Mouse (Mus musculus) hindbrain, postnatal 0 days (tissue): ENCODE results near the gene Psmd12. TPM values are rescaled to one million over a fixed set of nuclear protein-coding genes. Genes with fewer than 3 reads are reported as not detected.
A peak's percentile ranks its signal among the peaks of the same experiment; 100 is the strongest.

Experiments
- ATAC-seq: fragments of 200-750 bp; cut with Nextera tagmentation; 2 replicates; pipeline ENCODE4 v1.8.0; 2017; ENCODE audit warnings: mild to moderate bottlenecking, moderate TSS enrichment, moderate library complexity
- DNase-seq: peaks from one replicate; pipeline ENCODE4 v3.0.0-alpha.2; 2015; ENCODE audit warnings: low spot score
- H3K27ac ChIP-seq: fragments of 300-500 bp; sonication (generic); 2 replicates; pipeline ENCODE4 v1.5.1; 2014; ENCODE audit warnings: mild to moderate bottlenecking
- H3K27me3 ChIP-seq: fragments of 300-500 bp; sonication (generic); 2 replicates; pipeline ENCODE4 v1.6.1; 2014; ENCODE audit warnings: low read length, mixed read lengths; ENCODE audit not compliant: insufficient read depth
- H3K36me3 ChIP-seq: fragments of 300-500 bp; sonication (generic); 2 replicates; pipeline ENCODE4 v1.6.1; 2014; ENCODE audit warnings: low read length, mixed read lengths; ENCODE audit not compliant: insufficient read depth
- H3K4me1 ChIP-seq: fragments of 300-500 bp; sonication (generic); 2 replicates; pipeline ENCODE4 v1.6.1; 2014; ENCODE audit warnings: antibody characterized with exemption, low read length, mixed read lengths; ENCODE audit not compliant: insufficient read depth
- H3K4me2 ChIP-seq: fragments of 300-500 bp; sonication (generic); 2 replicates; pipeline ENCODE4 v1.6.1; 2014; ENCODE audit warnings: low read depth, mild to moderate bottlenecking, low read length, moderate library complexity, mixed read lengths
- H3K4me3 ChIP-seq: fragments of 300-500 bp; sonication (generic); 2 replicates; pipeline ENCODE4 v1.5.1; 2014; ENCODE audit warnings: low read length
- H3K9ac ChIP-seq: fragments of 300-500 bp; sonication (generic); replicated peaks from 2 replicates; pipeline ENCODE4 v1.6.1; 2014; ENCODE audit warnings: mild to moderate bottlenecking, low read length, moderate library complexity, mixed read lengths
- H3K9me3 ChIP-seq: fragments of 300-500 bp; sonication (generic); 2 replicates; pipeline ENCODE4 v1.6.1; 2016; ENCODE audit warnings: low read length, mixed read lengths
- CTCF ChIP-seq: IDR thresholded peaks from 2 replicates; pipeline ENCODE4 v1.5.1; 2016; ENCODE audit warnings: antibody characterized with exemption, control low read depth, low read depth
- WGBS: fragments of 180-500 bp; shearing (Covaris S2); extraction: QIAGEN DNeasy Blood & Tissue Kit; methylation state at CpG from one replicate; pipeline ENCODE4 v1.1.7; 2014; 5-methylcytosine and 5-hydroxymethylcytosine counted together
- polyA plus RNA-seq: library from polyadenylated mRNA; unstranded; fragments of >200 nt; fragmentation: Nextera tagmentation; extraction: Ambion mirVana; gene quantifications from 2 replicates; pipeline ENCODE4 v1.2.1, GENCODE M21; 2015
- total RNA-seq: library from RNA; depleted of rRNA; stranded (reverse); fragments of >200 nt; gene quantifications from 2 replicates; pipeline ENCODE4 v1.2.3, GENCODE M21; 2014

Psmd12 gene
- total and polyA plus RNA-seq, 2 experiments from 2014 or later, result 26.9 to 149 TPM

DNA sequence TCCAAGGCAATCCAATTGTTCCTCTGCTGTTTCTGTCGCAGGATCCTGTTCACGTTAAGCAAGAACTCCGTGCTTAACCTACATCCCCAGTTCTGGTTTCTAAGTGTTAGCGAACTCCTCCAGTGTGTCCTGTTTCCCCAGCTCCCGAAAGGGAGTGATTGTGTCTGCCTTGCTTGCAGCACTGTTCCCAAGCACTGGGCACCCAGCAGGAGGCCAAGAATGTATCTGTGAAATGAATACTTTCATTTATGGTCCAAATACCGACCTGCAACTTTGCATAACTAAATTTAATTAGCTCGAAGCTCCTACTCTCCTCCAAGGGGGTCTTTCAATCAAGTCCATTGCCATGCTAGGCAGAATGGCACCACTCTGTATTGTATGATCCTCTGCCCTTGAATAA, 19.5 kb upstream of the Psmd12 start:
- no peak for ATAC-seq
- H3K4me3 ChIP-seq, result no peak overlapping the region
- H3K4me2 ChIP-seq, result no peak overlapping the region
- 40% methylated on average over 7 of the region's 7 CpGs for WGBS
- no peaks in the 10 kb centered on the region for H3K9me3 ChIP-seq
- H3K9ac ChIP-seq, result no peak overlapping the region
- H3K27ac ChIP-seq, result no peak overlapping the region
- H3K4me1 ChIP-seq, result no peaks in the 10 kb centered on the region
- no peaks in the 10 kb centered on the region for H3K27me3 ChIP-seq
- no peak for DNase-seq
- no peaks in the 10 kb centered on the region for H3K36me3 ChIP-seq
- TF ChIP-seq CTCF, result no peak

DNA sequence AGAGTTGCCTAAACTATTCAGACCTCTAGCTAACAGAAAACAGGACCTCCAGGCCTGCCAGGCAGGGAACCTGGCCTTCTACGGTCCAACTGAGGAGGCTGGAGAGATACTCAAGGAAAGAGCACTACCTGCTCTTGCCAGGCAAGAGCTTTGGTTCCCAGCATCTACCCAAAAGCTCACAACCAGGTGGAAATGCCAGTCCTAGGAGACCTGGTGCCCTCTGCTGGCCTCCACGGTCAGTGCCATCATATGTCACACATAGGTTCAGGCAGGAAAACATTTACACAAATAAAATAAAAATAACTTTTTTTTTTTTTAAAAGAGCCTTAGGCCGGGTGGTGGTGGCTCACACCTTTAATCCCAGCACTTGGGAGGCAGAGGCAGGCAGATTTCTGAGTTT, 16.8 kb upstream of the Psmd12 start:
- Histone ChIP-seq H3K9ac (no peak overlapping the region), H3K9me3 (no peaks in the 10 kb centered on the region), H3K36me3 (no peaks in the 10 kb centered on the region), H3K4me3 (no peak overlapping the region), H3K4me2 (no peak overlapping the region), H3K4me1 (no peaks in the 10 kb centered on the region), H3K27me3 (no peaks in the 10 kb centered on the region), H3K27ac (no peak overlapping the region)
- WGBS, result 97% methylated on average over 3 of the region's 3 CpGs
- DNase-seq (no peak), ATAC-seq (no peak)
- peak; percentile 16; the same call in 1 of the 2 replicates for TF ChIP-seq CTCF

- H3K9me3 ChIP-seq, result no peaks in the 10 kb centered on the region
- WGBS, result 78% methylated on average over 12 of the region's 12 CpGs
- ATAC-seq, result no peak
Measured at GRCm38 (mm10) chr11:107463251-107463681, 16.0 kb upstream of the Psmd12 start.

GRCm38 (mm10) chr11:107464141-107464540, 15.1 kb upstream of the Psmd12 start:
- Histone ChIP-seq H3K4me2 (no peak overlapping the region), H3K36me3 (no peaks in the 10 kb centered on the region), H3K9ac (no peak overlapping the region), H3K27me3 (no peaks in the 10 kb centered on the region), H3K27ac (no peak overlapping the region), H3K9me3 (no peaks in the 10 kb centered on the region), H3K4me1 (peaks cover 6% of the 10 kb centered on the region), H3K4me3 (no peak overlapping the region)
- ATAC-seq (no peak), DNase-seq (peak; percentile 43)
- TF ChIP-seq CTCF, result no peak
- WGBS, result 39% methylated on average over 6 of the region's 6 CpGs

More at GRCm38 (mm10) chr11:107463251-107463681, 16.0 kb upstream of the Psmd12 start:
- Histone ChIP-seq H3K4me2 (no peak overlapping the region), H3K27ac (no peak overlapping the region), H3K4me1 (peaks cover 2% of the 10 kb centered on the region), H3K36me3 (no peaks in the 10 kb centered on the region), H3K27me3 (no peaks in the 10 kb centered on the region), H3K9ac (no peak overlapping the region), H3K4me3 (no peak overlapping the region)
- no peak for DNase-seq
- TF ChIP-seq CTCF, result no peak

DNA sequence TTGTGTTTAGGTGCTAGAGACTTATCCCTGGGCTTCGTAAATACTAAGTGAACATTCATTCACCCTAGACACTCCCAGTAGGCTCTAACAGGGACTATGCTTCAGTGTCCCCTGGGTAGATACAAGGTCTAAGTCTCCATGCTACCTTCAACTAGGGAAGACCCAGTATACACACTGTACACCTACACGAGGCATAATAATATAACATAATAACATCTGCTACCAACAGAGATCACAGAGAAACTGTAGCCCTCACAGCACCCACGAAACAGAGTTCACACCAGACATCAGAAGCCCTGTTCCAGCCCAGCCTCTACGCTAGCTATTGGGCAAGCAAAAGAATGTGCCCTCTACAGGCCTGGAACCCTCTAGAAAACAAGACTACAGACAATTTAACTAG, 14.2 kb upstream of the Psmd12 start:
- TF ChIP-seq CTCF, result no peak
- WGBS, result 94% methylated on average over 4 of the region's 4 CpGs
- no peak for DNase-seq
- Histone ChIP-seq H3K27ac (no peak overlapping the region), H3K4me3 (no peak overlapping the region), H3K9ac (no peak overlapping the region), H3K4me1 (peaks cover 6% of the 10 kb centered on the region), H3K27me3 (no peaks in the 10 kb centered on the region), H3K36me3 (no peaks in the 10 kb centered on the region), H3K4me2 (no peak overlapping the region), H3K9me3 (no peaks in the 10 kb centered on the region)
- ATAC-seq, result no peak

DNA sequence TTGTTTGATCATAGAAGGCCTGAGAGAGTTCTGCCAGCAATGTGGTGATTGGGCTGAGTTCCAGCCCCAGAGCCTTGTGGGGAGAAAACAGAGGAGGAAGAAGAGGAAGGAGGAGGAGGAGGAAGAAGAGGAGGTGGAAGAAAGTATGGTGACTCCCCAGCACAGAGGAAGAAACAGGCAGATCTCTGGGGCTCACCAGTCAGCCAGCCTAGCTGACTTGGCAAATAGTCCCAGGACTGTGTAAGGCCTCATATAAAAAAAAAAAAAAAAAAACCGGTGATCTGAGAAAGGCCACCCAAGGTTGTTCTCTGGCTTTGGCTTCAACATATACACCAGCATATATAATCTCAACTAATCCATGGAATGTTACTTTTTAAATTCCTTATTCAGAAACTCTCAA, 13.3 kb upstream of the Psmd12 start:
- no peak for DNase-seq
- no peak overlapping the region for H3K27ac ChIP-seq
- no peak overlapping the region for H3K4me3 ChIP-seq
- no peak overlapping the region for H3K4me2 ChIP-seq
- 27% methylated on average over 1 of the region's 1 CpGs for WGBS
- no peak for TF ChIP-seq CTCF
- no peaks in the 10 kb centered on the region for H3K36me3 ChIP-seq
- ATAC-seq, result no peak
- no peak overlapping the region for H3K9ac ChIP-seq
- H3K27me3 ChIP-seq, result no peaks in the 10 kb centered on the region
- peaks cover 6% of the 10 kb centered on the region for H3K4me1 ChIP-seq
- no peaks in the 10 kb centered on the region for H3K9me3 ChIP-seq

DNA sequence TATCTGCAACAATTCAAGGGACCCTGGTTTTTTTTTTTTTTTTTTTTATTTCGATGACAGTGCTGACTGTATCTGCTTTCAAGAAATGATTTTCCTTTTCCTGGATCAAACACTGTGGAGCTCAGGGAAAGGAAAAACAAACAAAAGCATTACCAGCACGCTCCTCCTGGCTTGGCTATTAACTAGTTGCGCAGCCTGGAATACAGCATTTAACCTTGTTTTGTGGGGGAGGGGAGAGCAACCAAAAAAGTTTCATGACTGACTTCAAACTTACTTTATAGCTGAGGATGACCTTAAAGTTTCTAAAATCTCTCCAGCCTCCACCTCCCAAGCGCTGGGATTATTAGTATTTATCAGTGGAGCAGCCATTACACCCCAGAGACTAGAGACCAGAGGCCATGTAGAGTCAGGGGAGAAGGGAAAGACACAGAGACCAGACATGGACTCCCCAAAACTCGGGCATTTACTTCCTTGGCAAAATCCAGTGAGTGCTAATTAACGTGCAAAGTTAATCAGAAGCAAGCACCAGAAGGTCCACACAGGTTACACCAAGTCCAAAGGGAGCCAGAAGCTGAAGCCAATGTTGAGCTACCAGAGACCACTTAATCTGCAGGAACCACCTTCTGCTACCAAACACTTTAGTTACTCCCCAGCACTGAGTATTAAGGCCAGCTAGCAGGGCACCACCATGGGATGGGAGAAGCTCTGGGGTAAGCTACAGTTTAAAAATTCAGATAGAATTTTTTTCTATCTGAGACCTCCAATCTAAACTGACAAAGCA, 12.5 kb upstream of the Psmd12 start:
- WGBS, result 71% methylated on average over 6 of the region's 6 CpGs
- H3K9ac ChIP-seq, result no peak overlapping the region
- no peak for TF ChIP-seq CTCF
- peaks cover 6% of the 10 kb centered on the region for H3K4me1 ChIP-seq
- no peaks in the 10 kb centered on the region for H3K9me3 ChIP-seq
- DNase-seq (no peak), ATAC-seq (no peak)
- H3K36me3 ChIP-seq, result no peaks in the 10 kb centered on the region
- H3K27me3 ChIP-seq, result no peaks in the 10 kb centered on the region
- H3K4me3 ChIP-seq, result no peak overlapping the region
- H3K4me2 ChIP-seq, result no peak overlapping the region
- no peak overlapping the region for H3K27ac ChIP-seq
